Mouse (Mus musculus) embryonic facial prominence, embryonic 14.5 days (tissue): ENCODE results near the gene Bap1. TPM values are rescaled to one million over a fixed set of nuclear protein-coding genes. Genes with fewer than 3 reads are reported as not detected.
A peak's percentile ranks its signal among the peaks of the same experiment; 100 is the strongest.

ENCODE experiments used
- ATAC-seq: fragments of 200-750 bp; cut with Nextera tagmentation; 2 replicates; pipeline ENCODE4 v1.8.0; 2017; ENCODE audit warnings: low read depth, moderate number of reproducible peaks, moderate TSS enrichment
- DNase-seq: peaks from one replicate; pipeline ENCODE4 v3.0.0-alpha.2; 2015; ENCODE audit warnings: low spot score
- H3K27ac ChIP-seq: fragments of 300-500 bp; sonication (generic); replicated peaks from 2 replicates; pipeline ENCODE4 v1.5.1; 2014; ENCODE audit warnings: low read depth, mild to moderate bottlenecking, low read length, moderate library complexity
- H3K27me3 ChIP-seq: fragments of 300-500 bp; sonication (generic); replicated peaks from 2 replicates; pipeline ENCODE4 v1.6.1; 2014; ENCODE audit warnings: low read length; ENCODE audit not compliant: control insufficient read depth, insufficient read depth
- H3K36me3 ChIP-seq: fragments of 300-500 bp; sonication (generic); 2 replicates; pipeline ENCODE4 v1.6.1; 2014; ENCODE audit warnings: low read length, mixed read lengths; ENCODE audit not compliant: control insufficient read depth, insufficient read depth
- H3K4me1 ChIP-seq: fragments of 300-500 bp; sonication (generic); 2 replicates; pipeline ENCODE4 v1.6.1; 2014; ENCODE audit warnings: antibody characterized with exemption, low read length; ENCODE audit not compliant: control insufficient read depth, insufficient read depth
- H3K4me2 ChIP-seq: fragments of 300-500 bp; sonication (generic); 2 replicates; pipeline ENCODE4 v1.6.1; 2014; ENCODE audit warnings: low read depth, mild to moderate bottlenecking, low read length, moderate library complexity, mixed read lengths
- H3K4me3 ChIP-seq: fragments of 300-500 bp; sonication (generic); 2 replicates; pipeline ENCODE4 v1.5.1; 2014; ENCODE audit warnings: low read depth, mild to moderate bottlenecking, low read length
- H3K9ac ChIP-seq: fragments of 300-500 bp; sonication (generic); 2 replicates; pipeline ENCODE4 v1.6.1; 2014; ENCODE audit warnings: low read depth, mild to moderate bottlenecking, low read length, moderate library complexity, mixed read lengths
- H3K9me3 ChIP-seq: fragments of 300-500 bp; sonication (generic); 2 replicates; pipeline ENCODE4 v1.6.1; 2016; ENCODE audit warnings: low read length; ENCODE audit not compliant: control insufficient read depth
- WGBS: fragments of 180-500 bp; shearing (Covaris S2); extraction: QIAGEN DNeasy Blood & Tissue Kit; methylation state at CpG from one replicate; pipeline ENCODE4 v1.1.7; 2014; 5-methylcytosine and 5-hydroxymethylcytosine counted together
- polyA plus RNA-seq: library from polyadenylated mRNA; unstranded; fragments of >200 nt; fragmentation: Nextera tagmentation; extraction: Ambion mirVana; gene quantifications from 2 replicates; pipeline ENCODE4 v1.2.1, GENCODE M21; 2014

The Bap1 gene
- polyA plus RNA-seq, 1 experiment from 2014 or later = 60.7 TPM

DNA sequence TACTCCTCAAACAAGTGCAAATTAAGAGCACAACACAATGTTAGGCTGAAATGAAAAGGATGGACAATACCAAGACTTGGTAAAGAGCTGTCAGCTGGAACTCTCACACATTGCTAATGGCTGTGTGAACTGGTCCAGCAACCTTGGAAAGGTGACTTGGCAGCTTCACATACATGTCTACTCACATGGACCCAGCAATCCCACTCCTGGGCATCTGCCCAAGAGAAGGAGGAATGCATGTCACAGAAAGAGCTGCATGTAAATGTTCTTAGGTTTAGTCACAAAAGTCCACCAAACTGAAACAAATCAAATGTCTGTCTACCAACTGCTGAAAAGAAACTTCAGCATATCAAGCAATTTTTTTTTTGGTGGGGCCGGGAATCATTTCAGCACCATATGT is 5.3 kb upstream of the Bap1 start:
- H3K4me2 ChIP-seq = no peak overlapping the region
- 65% methylated on average over 1 of the region's 1 CpGs for WGBS
- H3K4me1 ChIP-seq = peaks cover 3% of the 10 kb centered on the region; the same call in 1 of the 2 replicates

GRCm38 (mm10) chr14:31248396-31248795 is 2.9 kb upstream of the Bap1 start:
- ATAC-seq = no peak
- 89% methylated on average over 6 of the region's 6 CpGs for WGBS

More for the DNA sequence above, 5.3 kb upstream of the Bap1 start:
- H3K36me3 ChIP-seq = no peaks in the 10 kb centered on the region
- no peaks in the 10 kb centered on the region for H3K9me3 ChIP-seq
- H3K27ac ChIP-seq = no peak overlapping the region
- H3K27me3 ChIP-seq = no peaks in the 10 kb centered on the region
- H3K4me3 ChIP-seq = no peak overlapping the region
- no peak for ATAC-seq
- H3K9ac ChIP-seq = no peak overlapping the region
- DNase-seq = no peak

GRCm38 (mm10) chr14:31250222-31251083 is 797 bp upstream of the Bap1 start:
- H3K36me3 ChIP-seq = peaks cover 33% of the 10 kb centered on the region
- DNase-seq (no peak), ATAC-seq (peak; percentile 92)
- peak overlapping the region; percentile 72 for H3K4me3 ChIP-seq
- no peaks in the 10 kb centered on the region for H3K27me3 ChIP-seq
- H3K27ac ChIP-seq = peak overlapping the region; percentile 89
- peaks cover 9% of the 10 kb centered on the region for H3K4me1 ChIP-seq
- H3K4me2 ChIP-seq = peak overlapping the region; percentile 74
- peak overlapping the region; percentile 91 for H3K9ac ChIP-seq
- no peaks in the 10 kb centered on the region for H3K9me3 ChIP-seq
- 19% methylated on average over 38 of the region's 38 CpGs for WGBS

More at GRCm38 (mm10) chr14:31248396-31248795, 2.9 kb upstream of the Bap1 start:
- Histone ChIP-seq H3K36me3 (peaks cover 12% of the 10 kb centered on the region), H3K9me3 (no peaks in the 10 kb centered on the region), H3K27ac (no peak overlapping the region), H3K27me3 (no peaks in the 10 kb centered on the region), H3K4me1 (peaks cover 9% of the 10 kb centered on the region), H3K4me2 (no peak overlapping the region), H3K4me3 (no peak overlapping the region), H3K9ac (no peak overlapping the region)
- DNase-seq = no peak

- no peak for ATAC-seq
- peak overlapping the region; percentile 72 for H3K4me3 ChIP-seq
- H3K27ac ChIP-seq = no peak overlapping the region; the same call in 1 of the 2 replicates
- H3K4me1 ChIP-seq = peaks cover 9% of the 10 kb centered on the region
- WGBS = 1% methylated on average over 16 of the region's 18 CpGs
- no peaks in the 10 kb centered on the region for H3K9me3 ChIP-seq
- no peak for DNase-seq
- H3K4me2 ChIP-seq = peak overlapping the region; percentile 74
- no peaks in the 10 kb centered on the region for H3K27me3 ChIP-seq
- H3K9ac ChIP-seq = peak overlapping the region; percentile 91
- peaks cover 44% of the 10 kb centered on the region for H3K36me3 ChIP-seq
Measured at GRCm38 (mm10) chr14:31251626-31252025, 376 bp downstream of the Bap1 start.

DNA sequence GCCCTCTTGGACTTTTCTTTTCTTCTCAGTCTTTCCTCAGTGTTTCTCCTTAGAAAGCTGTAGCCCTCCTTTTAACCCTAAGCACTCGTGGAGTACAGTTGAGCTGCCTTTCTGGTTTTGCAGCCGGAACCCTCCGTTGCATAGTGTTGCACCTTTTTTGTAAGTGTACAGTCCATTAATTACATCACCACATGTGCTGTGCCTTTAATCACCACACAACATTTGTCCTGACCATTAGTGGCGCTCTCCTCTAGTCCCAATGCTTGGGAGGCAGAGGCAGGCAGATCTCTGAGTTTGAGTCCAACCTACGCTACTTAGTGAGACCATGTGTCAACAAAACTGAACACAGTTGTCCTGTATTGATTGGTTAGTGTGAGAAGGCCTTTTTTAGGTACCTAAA is 841 bp downstream of the Bap1 start:
- peak overlapping the region; percentile 74 for H3K4me2 ChIP-seq
- H3K4me1 ChIP-seq = peaks cover 9% of the 10 kb centered on the region
- no peaks in the 10 kb centered on the region for H3K27me3 ChIP-seq
- no peaks in the 10 kb centered on the region for H3K9me3 ChIP-seq
- no peak overlapping the region; the same call in 1 of the 2 replicates for H3K27ac ChIP-seq
- ATAC-seq = no peak
- 93% methylated on average over 5 of the region's 5 CpGs for WGBS
- peaks cover 49% of the 10 kb centered on the region for H3K36me3 ChIP-seq
- peak overlapping the region; percentile 72 for H3K4me3 ChIP-seq
- no peak for DNase-seq
- peak overlapping the region; percentile 91 for H3K9ac ChIP-seq

- no peak for ATAC-seq
- H3K9ac ChIP-seq = no peak overlapping the region
Measured at GRCm38 (mm10) chr14:31258476-31259050, 7.3 kb downstream of the Bap1 start.

GRCm38 (mm10) chr14:31260374-31260773 is 9.1 kb downstream of the Bap1 start:
- no peaks in the 10 kb centered on the region for H3K9me3 ChIP-seq
- ATAC-seq = no peak
- no peak overlapping the region for H3K4me2 ChIP-seq
- H3K36me3 ChIP-seq = peaks cover 81% of the 10 kb centered on the region
- H3K27me3 ChIP-seq = no peaks in the 10 kb centered on the region
- DNase-seq = no peak
- WGBS = 96% methylated on average over 4 of the region's 4 CpGs
- H3K4me1 ChIP-seq = no peaks in the 10 kb centered on the region
- no peak overlapping the region for H3K4me3 ChIP-seq
- H3K27ac ChIP-seq = no peak overlapping the region
- no peak overlapping the region for H3K9ac ChIP-seq

More at GRCm38 (mm10) chr14:31258476-31259050, 7.3 kb downstream of the Bap1 start:
- H3K4me1 ChIP-seq = no peaks in the 10 kb centered on the region
- no peaks in the 10 kb centered on the region for H3K27me3 ChIP-seq
- no peak overlapping the region for H3K4me2 ChIP-seq
- no peaks in the 10 kb centered on the region for H3K9me3 ChIP-seq
- no peak overlapping the region for H3K4me3 ChIP-seq
- 94% methylated on average over 14 of the region's 14 CpGs for WGBS
- H3K36me3 ChIP-seq = peaks cover 99% of the 10 kb centered on the region
- no peak overlapping the region for H3K27ac ChIP-seq
- DNase-seq = no peak

DNA sequence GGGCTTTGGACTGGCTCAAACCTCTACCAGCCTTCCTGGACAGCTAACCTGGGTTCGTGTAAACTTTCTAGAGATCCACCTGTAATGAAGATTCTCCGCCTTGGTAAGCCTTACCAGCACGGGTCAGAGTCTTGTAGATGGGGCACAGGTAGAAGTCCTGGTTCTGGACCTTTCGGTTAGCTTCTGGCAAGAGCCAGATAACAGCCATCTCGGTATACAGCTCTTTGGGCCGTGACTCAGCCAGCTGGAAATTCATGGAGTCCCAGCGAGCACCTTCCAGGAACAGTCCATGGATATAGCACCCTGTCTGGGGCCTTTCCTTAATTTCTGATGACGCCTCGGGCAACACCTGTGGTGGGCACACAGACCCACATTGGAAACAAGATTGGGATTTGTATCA is 9.7 kb downstream of the Bap1 start:
- no peaks in the 10 kb centered on the region for H3K9me3 ChIP-seq
- H3K27me3 ChIP-seq = no peaks in the 10 kb centered on the region
- H3K4me3 ChIP-seq = no peak overlapping the region
- peaks cover 75% of the 10 kb centered on the region for H3K36me3 ChIP-seq
- H3K9ac ChIP-seq = no peak overlapping the region
- H3K27ac ChIP-seq = no peak overlapping the region
- H3K4me2 ChIP-seq = no peak overlapping the region
- no peak for ATAC-seq
- no peak for DNase-seq
- 95% methylated on average over 9 of the region's 9 CpGs for WGBS
- no peaks in the 10 kb centered on the region for H3K4me1 ChIP-seq
